Mouse (Mus musculus): ENCODE measurements at regions not wholly inside any gene's neighbourhood (a gene's known extent, or its start where the extent isn't known, plus 50 kb on each side); places are given as distances from the start of the nearest gene placed in this dataset.

GRCm38 (mm10) chr3:78236920-78237319 lies 1049.4 kb downstream of the Rapgef2 start:
- TF ChIP-seq POLR2A (IDR thresholded peaks at IDR 0.05; ENCODE audit: borderline replicate concordance, insufficient read depth, low read length) = no peak
- TF ChIP-seq CTCF (IDR thresholded peaks at IDR 0.05; ENCODE audit: borderline replicate concordance, insufficient read depth, low read depth, low read length) = no peak

Data from cerebellum, adult 2 months (tissue).